Mouse (Mus musculus) liver, embryonic 14.5 days (tissue): ENCODE measurements around the gene Thsd4.

Source experiments
- CTCF ChIP-seq: IDR thresholded peaks from 2 replicates; pipeline ENCODE4 v1.5.1; 2016; ENCODE audit warnings: antibody characterized with exemption, low read depth, control low read depth
- EP300 ChIP-seq: IDR thresholded peaks from 2 replicates; pipeline ENCODE4 v1.6.1; 2016; ENCODE audit warnings: antibody characterized with exemption, low read depth

GRCm38 (mm10) chr9:60530310-60530709 is 8.5 kb upstream of the Thsd4 start:
- TF ChIP-seq EP300 (no peak), CTCF (no peak)
